Mouse (Mus musculus): ENCODE data around the gene Rasl10b. TPM values are rescaled to one million over a fixed set of nuclear protein-coding genes. Genes with fewer than 3 reads are reported as not detected.
A peak's percentile ranks its signal among the peaks of the same experiment; 100 is the strongest.

Gene Rasl10b
- total RNA-seq (2022) = 10 to 100 TPM; 67.6 to 90.2 (median 81.9) TPM

- peak; percentile 31 for DNase-seq (ENCODE audit: low spot score)
These were observed at the start of gene Rasl10b for GRCm38 (mm10) chr11:83409087-83409754. TSS of gene Rasl10b (plus strand) at chr11:83409137.

- DNase-seq (ENCODE audit: low spot score) = no peak
These were observed 44.3 kb upstream of the Rasl10b start for GRCm38 (mm10) chr11:83364656-83365055.

GRCm38 (mm10) chr11:83371267-83371666 is 37.7 kb upstream of the Rasl10b start:
- DNase-seq (ENCODE audit: low spot score) = no peak

- no peak for DNase-seq (ENCODE audit: low spot score)
These were observed 29.1 kb upstream of the Rasl10b start for GRCm38 (mm10) chr11:83379745-83380341.

GRCm38 (mm10) chr11:83382876-83383531 is 25.9 kb upstream of the Rasl10b start:
- DNase-seq (ENCODE audit: low spot score) = no peak

GRCm38 (mm10) chr11:83383532-83383887 is 25.4 kb upstream of the Rasl10b start:
- DNase-seq (ENCODE audit: low spot score) = no peak

- peak; percentile 53 for DNase-seq (ENCODE audit: low spot score)
These were observed 15.9 kb upstream of the Rasl10b start for GRCm38 (mm10) chr11:83393062-83393461.

- no peak for DNase-seq (ENCODE audit: low spot score)
These were observed 14.0 kb upstream of the Rasl10b start for GRCm38 (mm10) chr11:83394802-83395439.

GRCm38 (mm10) chr11:83397626-83398025 is 11.3 kb upstream of the Rasl10b start:
- DNase-seq (ENCODE audit: low spot score) = peak; percentile 40

GRCm38 (mm10) chr11:83398724-83399123 is 10.2 kb upstream of the Rasl10b start:
- no peak for DNase-seq (ENCODE audit: low spot score)

GRCm38 (mm10) chr11:83403787-83404186 is 5.2 kb upstream of the Rasl10b start:
- no peak for DNase-seq (ENCODE audit: low spot score)

- no peak for DNase-seq (ENCODE audit: low spot score)
These were observed 2.5 kb upstream of the Rasl10b start for GRCm38 (mm10) chr11:83406391-83406790.

- no peak for DNase-seq (ENCODE audit: low spot score)
These were observed 695 bp upstream of the Rasl10b start for GRCm38 (mm10) chr11:83408242-83408641.

GRCm38 (mm10) chr11:83409792-83410291 is 905 bp downstream of the Rasl10b start:
- DNase-seq (ENCODE audit: low spot score) = no peak

- no peak for DNase-seq (ENCODE audit: low spot score)
These were observed 1.6 kb downstream of the Rasl10b start for GRCm38 (mm10) chr11:83410510-83410909.

- peak; percentile 35 for DNase-seq (ENCODE audit: low spot score)
These were observed 8.1 kb downstream of the Rasl10b start for GRCm38 (mm10) chr11:83417080-83417479.

GRCm38 (mm10) chr11:83417708-83418107 is 8.8 kb downstream of the Rasl10b start:
- no peak for DNase-seq (ENCODE audit: low spot score)

- no peak for DNase-seq (ENCODE audit: low spot score)
These were observed 9.6 kb downstream of the Rasl10b start for GRCm38 (mm10) chr11:83418566-83418965.

GRCm38 (mm10) chr11:83420338-83420737 is 11.4 kb downstream of the Rasl10b start:
- no peak for DNase-seq (ENCODE audit: low spot score)

GRCm38 (mm10) chr11:83421305-83421704 is 12.4 kb downstream of the Rasl10b start:
- DNase-seq (ENCODE audit: low spot score) = no peak

- DNase-seq (ENCODE audit: low spot score) = peak; percentile 62
These were observed 15.7 kb downstream of the Rasl10b start for GRCm38 (mm10) chr11:83424681-83425080.

GRCm38 (mm10) chr11:83426964-83427363 is 18.0 kb downstream of the Rasl10b start:
- DNase-seq (ENCODE audit: low spot score) = no peak
